Mouse (Mus musculus): ENCODE results near the gene Gprc5c. TPM values are rescaled to one million over a fixed set of nuclear protein-coding genes. Genes with fewer than 3 reads are reported as not detected.

Gene Gprc5c
- total and polyA plus RNA-seq, 2 experiments from 2014 or later = 7.8 to 14.1 TPM

- H3K9ac ChIP-seq (replicated peaks; ENCODE audit: low read length) = no peak overlapping the region
- H3K4me3 ChIP-seq (ENCODE audit: low read length) = peak overlapping the region; percentile 62; the same call in 1 of the 2 replicates
- H3K36me3 ChIP-seq (ENCODE audit: insufficient read depth, low read length) = no peaks in the 10 kb centered on the region
- 22% methylated on average over 5 of the region's 5 CpGs for WGBS
- H3K4me2 ChIP-seq (ENCODE audit: low read depth, low read length) = peak overlapping the region; percentile 99; the same call in 1 of the 2 replicates
- TF ChIP-seq CTCF (IDR thresholded peaks at IDR 0.05; ENCODE audit: low read depth) = no peak
- no peak for ATAC-seq
- DNase-seq (ENCODE audit: low spot score) = no peak
- no peak overlapping the region for H3K27ac ChIP-seq
- H3K9me3 ChIP-seq (ENCODE audit: low read length) = no peaks in the 10 kb centered on the region
- peaks cover 15% of the 10 kb centered on the region for H3K27me3 ChIP-seq (ENCODE audit: insufficient read depth, low read length)
- peaks cover 4% of the 10 kb centered on the region; the same call in 1 of the 2 replicates for H3K4me1 ChIP-seq (ENCODE audit: insufficient read depth, low read length)
Observed at GRCm38 (mm10) chr11:114850066-114850451, 893 bp upstream of the Gprc5c start.

- ATAC-seq (peak; percentile 73), DNase-seq (ENCODE audit: low spot score) (peak; percentile 61)
- H3K4me3 ChIP-seq (ENCODE audit: low read length) = peak overlapping the region; percentile 62
- TF ChIP-seq CTCF (IDR thresholded peaks at IDR 0.05; ENCODE audit: low read depth) = no peak
- H3K27ac ChIP-seq = peak overlapping the region; percentile 64
- peaks cover 4% of the 10 kb centered on the region; the same call in 1 of the 2 replicates for H3K4me1 ChIP-seq (ENCODE audit: insufficient read depth, low read length)
- peak overlapping the region; percentile 58 for H3K9ac ChIP-seq (replicated peaks; ENCODE audit: low read length)
- H3K9me3 ChIP-seq (ENCODE audit: low read length) = no peaks in the 10 kb centered on the region
- no peaks in the 10 kb centered on the region for H3K36me3 ChIP-seq (ENCODE audit: insufficient read depth, low read length)
- WGBS = under 1% methylated on average over 27 of the region's 27 CpGs
- peak overlapping the region; percentile 99 for H3K4me2 ChIP-seq (ENCODE audit: low read depth, low read length)
- H3K27me3 ChIP-seq (ENCODE audit: insufficient read depth, low read length) = peaks cover 15% of the 10 kb centered on the region
Observed at GRCm38 (mm10) chr11:114851269-114851607, 286 bp downstream of the Gprc5c start.

GRCm38 (mm10) chr11:114851608-114852310, 807 bp downstream of the Gprc5c start:
- whole genome bisulfite sequencing = under 1% methylated on average over 63 of the region's 65 CpGs
- peak overlapping the region; percentile 62 for H3K4me3 ChIP-seq (ENCODE audit: low read length)
- ATAC-seq = peak; percentile 61; the same call in 1 of the 2 replicates
- H3K36me3 ChIP-seq (ENCODE audit: insufficient read depth, low read length) = no peaks in the 10 kb centered on the region
- H3K4me2 ChIP-seq (ENCODE audit: low read depth, low read length) = peak overlapping the region; percentile 99
- no peak for TF ChIP-seq CTCF (IDR thresholded peaks at IDR 0.05; ENCODE audit: low read depth)
- peaks cover 4% of the 10 kb centered on the region; the same call in 1 of the 2 replicates for H3K4me1 ChIP-seq (ENCODE audit: insufficient read depth, low read length)
- DNase-seq (ENCODE audit: low spot score) = peak; percentile 67
- H3K27me3 ChIP-seq (ENCODE audit: insufficient read depth, low read length) = peaks cover 15% of the 10 kb centered on the region
- peak overlapping the region; percentile 64 for H3K27ac ChIP-seq
- peak overlapping the region; percentile 58 for H3K9ac ChIP-seq (replicated peaks; ENCODE audit: low read length)
- no peaks in the 10 kb centered on the region for H3K9me3 ChIP-seq (ENCODE audit: low read length)

GRCm38 (mm10) chr11:114852311-114853173, 1.6 kb downstream of the Gprc5c start:
- no peaks in the 10 kb centered on the region for H3K9me3 ChIP-seq (ENCODE audit: low read length)
- H3K27me3 ChIP-seq (ENCODE audit: insufficient read depth, low read length) = peaks cover 15% of the 10 kb centered on the region
- WGBS = 3% methylated on average over 40 of the region's 40 CpGs
- peak overlapping the region; percentile 62 for H3K4me3 ChIP-seq (ENCODE audit: low read length)
- ATAC-seq = no peak
- peak overlapping the region; percentile 48; the same call in 1 of the 2 replicates for H3K27ac ChIP-seq
- peak; percentile 12 for DNase-seq (ENCODE audit: low spot score)
- H3K36me3 ChIP-seq (ENCODE audit: insufficient read depth, low read length) = no peaks in the 10 kb centered on the region
- peak overlapping the region; percentile 58; the same call in 1 of the 2 replicates for H3K9ac ChIP-seq (replicated peaks; ENCODE audit: low read length)
- H3K4me2 ChIP-seq (ENCODE audit: low read depth, low read length) = peak overlapping the region; percentile 99
- no peak for TF ChIP-seq CTCF (IDR thresholded peaks at IDR 0.05; ENCODE audit: low read depth)
- H3K4me1 ChIP-seq (ENCODE audit: insufficient read depth, low read length) = peaks cover 4% of the 10 kb centered on the region; the same call in 1 of the 2 replicates

- Histone ChIP-seq H3K4me1 (ENCODE audit: insufficient read depth, low read length) (peaks cover 4% of the 10 kb centered on the region; the same call in 1 of the 2 replicates), H3K4me2 (ENCODE audit: low read depth, low read length) (peak overlapping the region; percentile 99), H3K9me3 (ENCODE audit: low read length) (no peaks in the 10 kb centered on the region), H3K9ac (replicated peaks; ENCODE audit: low read length) (no peak overlapping the region), H3K36me3 (ENCODE audit: insufficient read depth, low read length) (no peaks in the 10 kb centered on the region), H3K27ac (no peak overlapping the region), H3K27me3 (ENCODE audit: insufficient read depth, low read length) (peaks cover 15% of the 10 kb centered on the region), H3K4me3 (ENCODE audit: low read length) (peak overlapping the region; percentile 62)
- no peak for DNase-seq (ENCODE audit: low spot score)
- 20% methylated on average over 7 of the region's 7 CpGs for WGBS
- TF ChIP-seq CTCF (IDR thresholded peaks at IDR 0.05; ENCODE audit: low read depth) = no peak
- ATAC-seq = no peak
Observed at GRCm38 (mm10) chr11:114853174-114853838, 2.4 kb downstream of the Gprc5c start.

- no peak overlapping the region for H3K4me2 ChIP-seq (ENCODE audit: low read depth, low read length)
- no peaks in the 10 kb centered on the region for H3K9me3 ChIP-seq (ENCODE audit: low read length)
- no peak for TF ChIP-seq CTCF (IDR thresholded peaks at IDR 0.05; ENCODE audit: low read depth)
- H3K27ac ChIP-seq = no peak overlapping the region
- H3K27me3 ChIP-seq (ENCODE audit: insufficient read depth, low read length) = peaks cover 10% of the 10 kb centered on the region
- no peak for DNase-seq (ENCODE audit: low spot score)
- no peak overlapping the region for H3K4me3 ChIP-seq (ENCODE audit: low read length)
- H3K4me1 ChIP-seq (ENCODE audit: insufficient read depth, low read length) = peaks cover 4% of the 10 kb centered on the region; the same call in 1 of the 2 replicates
- no peak overlapping the region for H3K9ac ChIP-seq (replicated peaks; ENCODE audit: low read length)
- H3K36me3 ChIP-seq (ENCODE audit: insufficient read depth, low read length) = no peaks in the 10 kb centered on the region
- 80% methylated on average over 6 of the region's 6 CpGs for WGBS
- ATAC-seq = no peak
Observed at GRCm38 (mm10) chr11:114854581-114854980, 3.6 kb downstream of the Gprc5c start.

Data from hindbrain, postnatal 0 days (tissue).